Mouse (Mus musculus): ENCODE measurements around the gene Col28a1.

- TF ChIP-seq TAL1 (IDR thresholded peaks at IDR 0.05; ENCODE audit: low read length) (no peak), GATA1 (IDR thresholded peaks at IDR 0.05; ENCODE audit: low read length) (no peak)
Observed at GRCm38 (mm10) chr6:8084806-8085205, 107.6 kb downstream of the Col28a1 start.

Data from erythroblast, embryonic 14.5 days (primary cell).